7 mouse cellular contexts compared by ENCODE assay signal in genomic region chrX:106920828-106921619, GRCm38 (mm10). TPM values are rescaled to one million over a fixed set of nuclear protein-coding genes. Genes with fewer than 3 reads are reported as not detected.
DNase-seq lines count a peak whose midpoint lies in the region; ATAC-seq and TF ChIP-seq lines count a peak whose summit lies in the region.

No protein-coding gene starts in this region.

- no peak for TF ChIP-seq POLR2A in spleen, adult 2 months (IDR thresholded peaks at IDR 0.05; ENCODE audit: low read depth, low read length)

- 26% methylated on average over 9 of the region's 9 CpGs for WGBS in spleen, adult 2 months
- WGBS in forebrain, embryonic 11.5 days, result 19% methylated on average over 9 of the region's 9 CpGs
- WGBS in liver, embryonic 11.5 days, result 9% methylated on average over 9 of the region's 9 CpGs
- WGBS in stomach, postnatal 0 days, result 8% methylated on average over 9 of the region's 9 CpGs

- peak overlapping the region; percentile 47; the same call in 1 of the 2 replicates for H3K9ac ChIP-seq in forebrain, embryonic 11.5 days (ENCODE audit: low read length)
- H3K9ac ChIP-seq in liver, embryonic 11.5 days (ENCODE audit: low read depth, low read length), result 0 out of 2 replicates have a peak overlapping the region, but pooled peaks have one; percentile 25
- peak overlapping the region; percentile 28 for H3K9ac ChIP-seq in stomach, postnatal 0 days (ENCODE audit: low read length)

- H3K4me3 ChIP-seq in spleen, adult 2 months (ENCODE audit: extremely low read depth, insufficient read depth, insufficient read length), result peak overlapping the region; percentile 36; the same call in 1 of the 2 replicates
- peak overlapping the region; percentile 32 for H3K4me3 ChIP-seq in forebrain, embryonic 11.5 days (ENCODE audit: low read depth, low read length)
- H3K4me3 ChIP-seq in liver, embryonic 11.5 days (ENCODE audit: low read depth, low read length), result peak overlapping the region; percentile 43
- H3K4me3 ChIP-seq in stomach, postnatal 0 days (ENCODE audit: low read depth, low read length), result peak overlapping the region; percentile 33

- H3K9me3 ChIP-seq in forebrain, embryonic 11.5 days (ENCODE audit: control insufficient read depth, low read length), result no peaks in the 10 kb centered on the region
- H3K9me3 ChIP-seq in liver, embryonic 11.5 days (ENCODE audit: control insufficient read depth, low read length), result no peaks in the 10 kb centered on the region
- no peaks in the 10 kb centered on the region for H3K9me3 ChIP-seq in stomach, postnatal 0 days (ENCODE audit: control insufficient read depth, low read length)

- no peak for DNase-seq in spleen, adult 2 months (ENCODE audit: low read depth in 1 of 2, low spot score in 2 of 2)
- no peak for DNase-seq in spleen, postnatal 14 days (ENCODE audit: low spot score in 2 of 2)
- no peak for DNase-seq in forebrain, embryonic 11.5 days (ENCODE audit: low spot score)
- DNase-seq in liver, embryonic 11.5 days (ENCODE audit: low spot score), result no peak
- DNase-seq in stomach, postnatal 0 days (ENCODE audit: low spot score), result no peak
- DNase-seq in urinary bladder, postnatal 36 days (ENCODE audit: low spot score in 2 of 2), result no peak
- DNase-seq in right cerebral cortex, postnatal 36 days (ENCODE audit: low spot score in 2 of 2), result no peak

- TF ChIP-seq EP300 in stomach, postnatal 0 days (optimal IDR thresholded peaks at IDR 0.05), result no peak

- TF ChIP-seq CTCF in spleen, adult 2 months (IDR thresholded peaks at IDR 0.05; ENCODE audit: extremely low read depth, insufficient read depth, insufficient read length, insufficient replicate concordance), result no peak
- TF ChIP-seq CTCF in stomach, postnatal 0 days (IDR thresholded peaks at IDR 0.05; ENCODE audit: low read depth), result no peak

- no peaks in the 10 kb centered on the region for H3K27me3 ChIP-seq in spleen, adult 2 months (ENCODE audit: control insufficient read depth, insufficient read depth, low read length)
- no peaks in the 10 kb centered on the region for H3K27me3 ChIP-seq in forebrain, embryonic 11.5 days (ENCODE audit: control insufficient read depth, insufficient read depth, low read length)
- no peaks in the 10 kb centered on the region for H3K27me3 ChIP-seq in liver, embryonic 11.5 days (replicated peaks; ENCODE audit: control insufficient read depth, insufficient read depth, low read length)
- no peaks in the 10 kb centered on the region for H3K27me3 ChIP-seq in stomach, postnatal 0 days (ENCODE audit: control insufficient read depth, insufficient read depth, low read length)

- peak; percentile 38; the same call in 1 of the 2 replicates for ATAC-seq in forebrain, embryonic 11.5 days (replicated peaks; ENCODE audit: low FRiP score)
- no peak for ATAC-seq in liver, embryonic 11.5 days (replicated peaks; ENCODE audit: low FRiP score)
- no peak for ATAC-seq in stomach, postnatal 0 days (ENCODE audit: low FRiP score, low TSS enrichment)

- no peak overlapping the region for H3K27ac ChIP-seq in spleen, adult 2 months (ENCODE audit: insufficient read depth, low read length)
- H3K27ac ChIP-seq in forebrain, embryonic 11.5 days (ENCODE audit: low read depth, low read length), result peak overlapping the region; percentile 74; the same call in 1 of the 2 replicates
- no peak overlapping the region for H3K27ac ChIP-seq in liver, embryonic 11.5 days (ENCODE audit: low read depth, low read length)
- H3K27ac ChIP-seq in stomach, postnatal 0 days (replicated peaks), result peak overlapping the region; percentile 30

- no peaks in the 10 kb centered on the region for H3K36me3 ChIP-seq in spleen, adult 2 months (ENCODE audit: control insufficient read depth, insufficient read depth, low read length)
- no peaks in the 10 kb centered on the region for H3K36me3 ChIP-seq in forebrain, embryonic 11.5 days (ENCODE audit: control insufficient read depth, insufficient read depth, low read length)
- H3K36me3 ChIP-seq in liver, embryonic 11.5 days (ENCODE audit: control insufficient read depth, insufficient read depth, low read length), result no peaks in the 10 kb centered on the region
- no peaks in the 10 kb centered on the region for H3K36me3 ChIP-seq in stomach, postnatal 0 days (ENCODE audit: control insufficient read depth, insufficient read depth, low read length)

- H3K4me2 ChIP-seq in forebrain, embryonic 11.5 days (ENCODE audit: low read depth, low read length, severe bottlenecking), result peak overlapping the region; percentile 34; the same call in 1 of the 2 replicates
- H3K4me2 ChIP-seq in liver, embryonic 11.5 days, result peak overlapping the region; percentile 57
- peak overlapping the region; percentile 46 for H3K4me2 ChIP-seq in stomach, postnatal 0 days (replicated peaks; ENCODE audit: low read depth)

- no peaks in the 10 kb centered on the region for H3K4me1 ChIP-seq in spleen, adult 2 months (ENCODE audit: control insufficient read depth, insufficient read depth, insufficient read length)
- H3K4me1 ChIP-seq in forebrain, embryonic 11.5 days (replicated peaks; ENCODE audit: control insufficient read depth, insufficient read depth, low read length), result no peaks in the 10 kb centered on the region
- no peaks in the 10 kb centered on the region for H3K4me1 ChIP-seq in liver, embryonic 11.5 days (replicated peaks; ENCODE audit: control insufficient read depth, insufficient read depth, low read length)
- no peaks in the 10 kb centered on the region for H3K4me1 ChIP-seq in stomach, postnatal 0 days (replicated peaks; ENCODE audit: control insufficient read depth, insufficient read depth)

RNA-seq across cellular contexts. Expression of gene Lpar4, which starts 0.6 kb away (rescaled TPM):
- polyA plus RNA-seq in spleen, adult 2 months (2012; rRNA removed), result 0.04 and 0.05 TPM in 2 replicates
- polyA plus RNA-seq in forebrain, embryonic 11.5 days (2014; fragmentation: Nextera tagmentation; extraction: Ambion mirVana), result 12.8 and 13.3 TPM in 2 replicates
- 9.9 and 12.0 TPM in 2 replicates for polyA plus RNA-seq in liver, embryonic 11.5 days (2014; fragmentation: Nextera tagmentation; extraction: Ambion mirVana)
- polyA plus RNA-seq in stomach, postnatal 0 days (2015; fragmentation: Nextera tagmentation; extraction: Ambion mirVana), result 6.9 and 7.1 TPM in 2 replicates

Comparison
In these comparisons a context has a peak if more than half of its experiments do, and no peak if none do; other contexts are left out.
1. H3K27ac ChIP-seq: peak in forebrain, embryonic 11.5 days (single experiment) and stomach, postnatal 0 days (single experiment); none in spleen, adult 2 months (single experiment) and liver, embryonic 11.5 days (single experiment).
2. Peak in every context shown above with its lines, with median percentiles within 50 percentile points of each other: H3K4me3 ChIP-seq, H3K4me2 ChIP-seq and H3K9ac ChIP-seq.